Mouse (Mus musculus): ENCODE measurements around the gene Adamtsl4. TPM values are rescaled to one million over a fixed set of nuclear protein-coding genes. Genes with fewer than 3 reads are reported as not detected.
"Not testable (repeated sequence)": the region's sequence is repeated elsewhere in the genome, so short reads cannot be mapped to it uniquely, and the experiment has no call there.

Adamtsl4 gene
- polyA plus RNA-seq, 1 experiment, result 3.1 TPM

GRCm38 (mm10) chr3:95672861-95673706 lies 14.6 kb downstream of the Adamtsl4 start:
- TF ChIP-seq FOSL1 (IDR thresholded peaks at IDR 0.05; ENCODE audit: insufficient read depth, low read length, poor library complexity, severe bottlenecking) (no peak), MYOD1 (IDR thresholded peaks at IDR 0.05; ENCODE audit: control insufficient read depth, insufficient read length, low read depth) (no peak), MAX (IDR thresholded peaks at IDR 0.05) (no peak), CEBPB (IDR thresholded peaks at IDR 0.05; ENCODE audit: low read depth) (no peak), MYOG (IDR thresholded peaks at IDR 0.05; ENCODE audit: control insufficient read depth, extremely low read depth, insufficient read length) (no peak), USF1 (IDR thresholded peaks at IDR 0.05; ENCODE audit: low read depth) (no peak), CTCF (IDR thresholded peaks at IDR 0.05; ENCODE audit: control insufficient read depth, insufficient read depth, insufficient read length) (no peak)
- Histone ChIP-seq H3K79me2 (ENCODE audit: control insufficient read depth, insufficient read depth) (peaks cover 87% of the 10 kb centered on the region), H3K4me3 (ENCODE audit: insufficient read depth, poor library complexity, severe bottlenecking) (no peak overlapping the region), H3K36me3 (ENCODE audit: control insufficient read depth, insufficient read depth) (peaks cover 24% of the 10 kb centered on the region), H3ac (ENCODE audit: control insufficient read depth, insufficient read length, low read depth) (no peak overlapping the region), H3K27me3 (ENCODE audit: control insufficient read depth, insufficient read depth, insufficient read length) (no peaks in the 10 kb centered on the region), H3K79me3 (ENCODE audit: low read depth) (peaks cover 46% of the 10 kb centered on the region)

GRCm38 (mm10) chr3:95672461-95672860 lies 15.3 kb downstream of the Adamtsl4 start:
- Histone ChIP-seq H3ac (ENCODE audit: control insufficient read depth, insufficient read length, low read depth) (no peak overlapping the region), H3K4me3 (ENCODE audit: insufficient read depth, poor library complexity, severe bottlenecking) (no peak overlapping the region), H3K36me3 (ENCODE audit: control insufficient read depth, insufficient read depth) (peaks cover 24% of the 10 kb centered on the region), H3K27me3 (ENCODE audit: control insufficient read depth, insufficient read depth, insufficient read length) (no peaks in the 10 kb centered on the region), H3K79me2 (ENCODE audit: control insufficient read depth, insufficient read depth) (peaks cover 88% of the 10 kb centered on the region), H3K79me3 (ENCODE audit: low read depth) (peaks cover 47% of the 10 kb centered on the region)
- TF ChIP-seq MYOG (IDR thresholded peaks at IDR 0.05; ENCODE audit: control insufficient read depth, extremely low read depth, insufficient read length) (no peak), CTCF (IDR thresholded peaks at IDR 0.05; ENCODE audit: control insufficient read depth, insufficient read depth, insufficient read length) (no peak), MAX (IDR thresholded peaks at IDR 0.05) (no peak), CEBPB (IDR thresholded peaks at IDR 0.05; ENCODE audit: low read depth) (no peak), FOSL1 (IDR thresholded peaks at IDR 0.05; ENCODE audit: insufficient read depth, low read length, poor library complexity, severe bottlenecking) (no peak), MYOD1 (IDR thresholded peaks at IDR 0.05; ENCODE audit: control insufficient read depth, insufficient read length, low read depth) (no peak), USF1 (IDR thresholded peaks at IDR 0.05; ENCODE audit: low read depth) (no peak)

GRCm38 (mm10) chr3:95671201-95671600 lies 16.5 kb downstream of the Adamtsl4 start:
- no peak for TF ChIP-seq USF1 (IDR thresholded peaks at IDR 0.05; ENCODE audit: low read depth)
- TF ChIP-seq FOSL1 (IDR thresholded peaks at IDR 0.05; ENCODE audit: insufficient read depth, low read length, poor library complexity, severe bottlenecking), result no peak
- no peak for TF ChIP-seq MAX (IDR thresholded peaks at IDR 0.05)
- TF ChIP-seq MYOG (IDR thresholded peaks at IDR 0.05; ENCODE audit: control insufficient read depth, extremely low read depth, insufficient read length), result no peak
- no peak for TF ChIP-seq CTCF (IDR thresholded peaks at IDR 0.05; ENCODE audit: control insufficient read depth, insufficient read depth, insufficient read length)
- peaks cover 58% of the 10 kb centered on the region for H3K79me3 ChIP-seq (ENCODE audit: low read depth)
- peaks cover 88% of the 10 kb centered on the region for H3K79me2 ChIP-seq (ENCODE audit: control insufficient read depth, insufficient read depth)
- H3K4me3 ChIP-seq (ENCODE audit: insufficient read depth, poor library complexity, severe bottlenecking), result no peak overlapping the region
- no peaks in the 10 kb centered on the region for H3K27me3 ChIP-seq (ENCODE audit: control insufficient read depth, insufficient read depth, insufficient read length)
- peaks cover 17% of the 10 kb centered on the region for H3K36me3 ChIP-seq (ENCODE audit: control insufficient read depth, insufficient read depth)
- H3ac ChIP-seq (ENCODE audit: control insufficient read depth, insufficient read length, low read depth), result no peak overlapping the region

- H3K79me3 ChIP-seq (ENCODE audit: low read depth), result peaks cover 60% of the 10 kb centered on the region
- H3ac ChIP-seq (ENCODE audit: control insufficient read depth, insufficient read length, low read depth); H3K4me3 ChIP-seq (ENCODE audit: insufficient read depth, poor library complexity, severe bottlenecking); H3K27me3 ChIP-seq (ENCODE audit: control insufficient read depth, insufficient read depth, insufficient read length): not testable (repeated sequence)
- peaks cover 93% of the 10 kb centered on the region for H3K79me2 ChIP-seq (ENCODE audit: control insufficient read depth, insufficient read depth)
- peaks cover 17% of the 10 kb centered on the region for H3K36me3 ChIP-seq (ENCODE audit: control insufficient read depth, insufficient read depth)
These were observed 17.3 kb downstream of the Adamtsl4 start for GRCm38 (mm10) chr3:95670419-95670818.

- peaks cover 28% of the 10 kb centered on the region for H3K36me3 ChIP-seq (ENCODE audit: control insufficient read depth, insufficient read depth)
- no peak for TF ChIP-seq USF1 (IDR thresholded peaks at IDR 0.05; ENCODE audit: low read depth)
- TF ChIP-seq MYOG (IDR thresholded peaks at IDR 0.05; ENCODE audit: control insufficient read depth, extremely low read depth, insufficient read length), result no peak
- no peak for TF ChIP-seq MYOD1 (IDR thresholded peaks at IDR 0.05; ENCODE audit: control insufficient read depth, insufficient read length, low read depth)
- TF ChIP-seq CEBPB (IDR thresholded peaks at IDR 0.05; ENCODE audit: low read depth), result no peak
- no peak for TF ChIP-seq FOSL1 (IDR thresholded peaks at IDR 0.05; ENCODE audit: insufficient read depth, low read length, poor library complexity, severe bottlenecking)
- no peak for TF ChIP-seq CTCF (IDR thresholded peaks at IDR 0.05; ENCODE audit: control insufficient read depth, insufficient read depth, insufficient read length)
- TF ChIP-seq MAX (IDR thresholded peaks at IDR 0.05), result no peak
- H3K79me2 ChIP-seq (ENCODE audit: control insufficient read depth, insufficient read depth), result peaks cover 99% of the 10 kb centered on the region
- no peaks in the 10 kb centered on the region for H3K27me3 ChIP-seq (ENCODE audit: control insufficient read depth, insufficient read depth, insufficient read length)
- H3K79me3 ChIP-seq (ENCODE audit: low read depth), result peaks cover 70% of the 10 kb centered on the region
- H3K4me3 ChIP-seq (ENCODE audit: insufficient read depth, poor library complexity, severe bottlenecking), result no peak overlapping the region
- H3ac ChIP-seq (ENCODE audit: control insufficient read depth, insufficient read length, low read depth), result no peak overlapping the region
These were observed 18.4 kb downstream of the Adamtsl4 start for GRCm38 (mm10) chr3:95669309-95669665.

Measured in C2C12 (cell line).